Mouse (Mus musculus): Measurements from ENCODE around the gene Pga5.
A peak's percentile ranks its signal among the peaks of the same experiment; 100 is the strongest.

Pga5 gene

GRCm38 (mm10) chr19:10702125-10702524, 24.3 kb upstream of the Pga5 start:
- DNase-seq (ENCODE audit: low spot score) = no peak

- peak; percentile 70 for DNase-seq (ENCODE audit: low spot score)
Observed at GRCm38 (mm10) chr19:10701013-10701726, 23.3 kb upstream of the Pga5 start.

DNA sequence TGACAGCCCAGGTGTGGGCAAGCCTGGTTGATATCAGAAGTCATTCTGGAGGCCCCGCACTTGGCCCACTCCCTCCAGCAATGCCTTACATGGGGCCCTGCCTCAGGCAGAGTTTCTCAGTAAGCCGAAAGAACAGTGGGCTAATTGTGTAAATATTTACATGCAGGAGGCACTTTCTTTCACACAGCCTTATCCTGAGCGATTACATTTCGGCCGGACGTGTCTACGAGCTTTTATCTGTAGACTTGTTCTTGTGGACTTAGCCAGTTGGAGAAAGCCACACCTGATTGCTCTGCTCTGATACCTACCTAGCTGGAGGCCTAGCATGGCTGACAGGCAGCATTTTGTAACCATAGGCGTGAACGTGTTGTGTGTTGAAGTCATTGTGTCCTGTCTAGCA, 22.0 kb upstream of the Pga5 start:
- no peak for DNase-seq (ENCODE audit: low spot score)

DNA sequence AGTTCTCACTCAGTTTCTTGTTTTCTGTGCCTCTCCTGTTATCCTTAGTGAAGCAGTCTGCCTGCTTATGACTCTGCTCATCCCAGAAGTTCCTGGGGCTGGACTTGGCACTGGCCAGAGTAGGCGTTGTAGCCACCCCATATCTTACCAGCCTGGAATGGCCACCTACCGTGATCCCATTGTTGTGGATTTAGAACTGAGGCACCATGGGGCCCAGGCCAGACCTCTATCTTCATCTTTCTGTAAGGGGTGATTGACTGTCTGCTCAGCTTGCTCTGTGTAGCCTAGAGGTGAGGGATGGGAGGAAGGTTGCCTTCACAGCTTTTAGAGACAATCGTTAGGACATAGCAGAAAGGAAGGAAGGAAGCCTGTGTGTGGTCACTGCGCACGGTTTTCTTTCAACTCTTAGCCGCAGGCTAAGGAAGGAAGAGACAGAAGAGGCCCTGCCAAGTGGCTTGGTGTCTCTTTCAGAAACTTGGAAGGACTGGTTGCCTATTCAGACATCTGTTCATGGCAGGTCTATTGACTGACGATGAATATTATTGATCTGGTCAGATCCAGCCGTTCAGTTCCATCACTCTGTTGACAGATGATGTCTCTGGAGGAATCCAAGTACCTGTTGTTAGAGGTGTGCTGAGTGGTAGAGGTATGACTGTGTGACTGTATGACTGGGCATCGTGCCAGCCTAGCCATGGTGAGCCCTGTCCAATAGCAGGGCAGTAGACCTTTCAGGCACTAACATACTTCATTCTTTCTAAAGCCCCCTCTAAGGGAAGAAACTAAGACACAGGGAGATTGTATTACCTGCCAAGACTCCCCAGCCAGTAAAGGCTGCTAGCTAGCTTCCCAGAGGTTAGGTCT, 20.5 kb upstream of the Pga5 start:
- DNase-seq (ENCODE audit: low spot score) = no peak

DNA sequence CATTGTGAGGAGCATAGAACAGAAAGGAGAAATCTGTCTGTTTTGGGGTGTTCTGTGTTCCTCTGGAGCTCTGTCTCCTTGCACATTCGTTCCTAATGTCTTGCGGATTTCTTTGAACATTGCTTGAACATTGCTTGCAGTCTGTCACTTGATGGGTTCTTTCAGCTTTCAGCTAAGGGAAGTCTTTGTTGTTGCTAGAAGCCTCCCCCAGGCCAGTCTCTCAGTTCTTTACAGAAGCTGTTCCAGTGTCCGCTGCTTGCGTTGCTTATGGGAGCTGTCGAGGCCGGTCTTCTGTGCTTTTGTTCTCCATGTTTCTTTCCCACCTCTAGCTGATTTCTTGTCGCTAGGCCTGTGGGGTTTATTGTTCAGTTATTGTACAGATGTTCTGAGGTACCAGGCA, 17.9 kb upstream of the Pga5 start:
- no peak for DNase-seq (ENCODE audit: low spot score)

- no peak for DNase-seq (ENCODE audit: low spot score)
Observed at GRCm38 (mm10) chr19:10693926-10694682, 16.2 kb upstream of the Pga5 start.

- no peak for DNase-seq (ENCODE audit: low spot score)
Observed at GRCm38 (mm10) chr19:10692361-10692760, 14.5 kb upstream of the Pga5 start.

DNA sequence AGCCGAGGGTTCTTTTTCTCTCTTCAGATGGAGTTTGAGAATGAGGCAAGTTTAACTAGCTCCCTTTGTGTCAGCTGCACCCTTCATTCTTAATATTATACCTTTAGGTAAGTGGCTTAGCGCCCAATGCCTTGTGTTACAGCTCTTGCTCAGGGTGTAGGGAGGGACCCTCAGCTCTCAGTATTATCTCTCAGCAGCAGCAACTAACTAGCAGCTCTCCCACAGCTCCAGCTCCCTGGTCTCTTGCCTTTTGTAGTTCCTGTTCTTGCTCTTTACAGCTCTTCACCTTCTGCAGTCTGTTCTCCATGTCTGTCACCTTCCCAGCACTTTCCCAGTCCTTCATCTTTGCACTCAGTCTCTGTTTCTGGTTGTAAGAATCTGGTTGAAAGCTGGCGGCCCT, 13.8 kb upstream of the Pga5 start:
- no peak for DNase-seq (ENCODE audit: low spot score)

DNA sequence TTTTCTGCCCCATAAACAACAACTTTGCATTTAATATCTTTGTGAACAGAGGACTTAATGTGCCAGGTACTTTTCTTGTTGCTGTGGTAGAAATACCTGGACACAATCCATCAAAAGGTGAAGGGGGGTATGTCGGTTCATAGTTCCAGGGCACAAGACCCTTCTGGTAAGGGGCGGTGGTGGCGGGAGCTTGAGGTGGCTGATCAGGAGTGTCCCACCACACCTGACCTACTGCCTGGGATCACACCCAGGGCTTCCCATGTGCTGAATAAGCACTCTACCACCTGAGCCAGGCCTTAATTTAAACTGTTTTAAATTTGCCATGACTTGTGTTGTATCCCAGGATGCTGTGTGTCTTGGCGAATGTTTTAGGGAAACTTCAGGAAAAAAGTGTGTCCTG, 13.2 kb upstream of the Pga5 start:
- DNase-seq (ENCODE audit: low spot score) = no peak

GRCm38 (mm10) chr19:10690336-10690735, 12.5 kb upstream of the Pga5 start:
- DNase-seq (ENCODE audit: low spot score) = peak; percentile 69

GRCm38 (mm10) chr19:10689470-10690166, 11.7 kb upstream of the Pga5 start:
- DNase-seq (ENCODE audit: low spot score) = peak; percentile 44

GRCm38 (mm10) chr19:10688537-10689352, 10.9 kb upstream of the Pga5 start, which contains the start of gene Vps37c:
Gene Vps37c, plus strand, starts transcription at chr19:10688735.
- peak; percentile 91 for DNase-seq (ENCODE audit: low spot score)

GRCm38 (mm10) chr19:10685727-10686126, 7.9 kb upstream of the Pga5 start:
- DNase-seq (ENCODE audit: low spot score) = no peak

DNA sequence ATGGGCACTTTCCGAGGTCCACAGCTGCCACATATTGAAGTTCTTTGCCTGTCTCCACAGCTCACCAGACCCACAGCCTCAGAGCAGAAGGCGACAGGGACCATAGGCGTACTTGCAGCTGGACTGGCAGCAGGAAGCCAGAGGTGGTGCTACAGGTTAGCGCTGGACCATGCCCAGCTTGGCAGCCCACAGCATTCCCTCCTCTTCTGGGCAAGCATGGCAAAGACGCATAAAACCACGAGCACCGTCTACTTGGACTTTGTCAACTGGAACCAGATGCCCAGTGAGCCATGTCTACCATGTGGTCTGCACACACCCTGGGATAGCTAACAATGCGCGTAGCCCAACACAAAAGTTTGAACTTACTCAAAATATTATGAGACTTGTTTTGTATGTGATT, 7.2 kb upstream of the Pga5 start:
- no peak for DNase-seq (ENCODE audit: low spot score)

DNA sequence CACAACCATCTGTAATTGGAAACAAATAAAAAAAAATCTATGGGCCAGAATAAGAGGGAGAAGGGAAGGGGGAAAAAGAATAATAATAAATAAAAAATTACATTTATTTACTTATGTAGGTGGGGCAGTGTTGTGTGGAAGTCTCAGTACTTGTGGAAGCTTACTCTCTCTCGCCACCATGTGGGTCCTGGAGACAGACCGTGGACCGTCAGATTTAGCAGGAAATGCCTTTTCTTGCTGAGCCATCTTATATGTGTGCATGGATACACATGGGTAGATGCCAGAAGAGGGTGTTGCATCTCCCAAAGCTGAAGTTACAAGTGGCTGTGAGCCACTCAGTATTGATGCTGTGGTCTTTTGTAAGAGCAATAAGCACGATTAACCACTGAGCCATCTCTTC, 3.7 kb upstream of the Pga5 start:
- no peak for DNase-seq (ENCODE audit: low spot score)

GRCm38 (mm10) chr19:10678772-10679067, 849 bp upstream of the Pga5 start:
- no peak for DNase-seq (ENCODE audit: low spot score)

- DNase-seq (ENCODE audit: low spot score) = no peak
Observed at GRCm38 (mm10) chr19:10676656-10677055, 1.2 kb downstream of the Pga5 start.

GRCm38 (mm10) chr19:10673275-10673674, 4.6 kb downstream of the Pga5 start:
- DNase-seq (ENCODE audit: low spot score) = no peak

- DNase-seq (ENCODE audit: low spot score) = no peak
Observed at GRCm38 (mm10) chr19:10671854-10672417, 5.9 kb downstream of the Pga5 start.

GRCm38 (mm10) chr19:10671319-10671718, 6.6 kb downstream of the Pga5 start:
- DNase-seq (ENCODE audit: low spot score) = no peak

GRCm38 (mm10) chr19:10665499-10665898, 12.4 kb downstream of the Pga5 start:
- peak; percentile 50 for DNase-seq (ENCODE audit: low spot score)
